Mouse (Mus musculus): ENCODE measurements at regions not wholly inside any gene's neighbourhood (a gene's known extent, or its start where the extent isn't known, plus 50 kb on each side); places are given as distances from the start of the nearest gene placed in this dataset.

- no peak for DNase-seq (ENCODE audit: low spot score in 2 of 2)
Observed at GRCm38 (mm10) chr13:5204143-5204542, 595.2 kb upstream of the Akr1e1 start.

GRCm38 (mm10) chr13:5211659-5212058 is 602.7 kb upstream of the Akr1e1 start:
- no peak for DNase-seq (ENCODE audit: low spot score in 2 of 2)

GRCm38 (mm10) chr13:5229476-5229875 is 620.5 kb upstream of the Akr1e1 start:
- no peak for DNase-seq (ENCODE audit: low spot score in 2 of 2)

- DNase-seq (ENCODE audit: low spot score in 2 of 2), result no peak
Observed at GRCm38 (mm10) chr13:5234232-5234631, 625.3 kb upstream of the Akr1e1 start.

GRCm38 (mm10) chr13:5235391-5235790 is 625.9 kb upstream of the Klf6 start:
- no peak for DNase-seq (ENCODE audit: low spot score in 2 of 2)

- DNase-seq (ENCODE audit: low spot score in 2 of 2), result no peak
Observed at GRCm38 (mm10) chr13:5240541-5240940, 620.7 kb upstream of the Klf6 start.

- DNase-seq (ENCODE audit: low spot score in 2 of 2), result peak in 1 of 2 experiments; percentile 5
Observed at GRCm38 (mm10) chr13:5242782-5243181, 618.5 kb upstream of the Klf6 start.

GRCm38 (mm10) chr13:5248671-5249391 is 612.5 kb upstream of the Klf6 start:
- peak in 1 of 2 experiments; percentile 9 for DNase-seq (ENCODE audit: low spot score in 2 of 2)

- no peak for DNase-seq (ENCODE audit: low spot score in 2 of 2)
Observed at GRCm38 (mm10) chr13:5257891-5258660, 603.2 kb upstream of the Klf6 start.

- no peak for DNase-seq (ENCODE audit: low spot score in 2 of 2)
Observed at GRCm38 (mm10) chr13:5259760-5260159, 601.5 kb upstream of the Klf6 start.

GRCm38 (mm10) chr13:5272506-5273192 is 588.6 kb upstream of the Klf6 start:
- DNase-seq (ENCODE audit: low spot score in 2 of 2), result no peak

- no peak for DNase-seq (ENCODE audit: low spot score in 2 of 2)
Observed at GRCm38 (mm10) chr13:5276564-5276963, 584.7 kb upstream of the Klf6 start.

GRCm38 (mm10) chr13:5289753-5290449 is 571.4 kb upstream of the Klf6 start:
- DNase-seq (ENCODE audit: low spot score in 2 of 2), result no peak

GRCm38 (mm10) chr13:5302141-5302540 is 559.1 kb upstream of the Klf6 start:
- DNase-seq (ENCODE audit: low spot score in 2 of 2), result no peak

- no peak for DNase-seq (ENCODE audit: low spot score in 2 of 2)
Observed at GRCm38 (mm10) chr13:5306688-5307087, 554.6 kb upstream of the Klf6 start.

- DNase-seq (ENCODE audit: low spot score in 2 of 2), result no peak
Observed at GRCm38 (mm10) chr13:5313297-5313696, 548.0 kb upstream of the Klf6 start.

- DNase-seq (ENCODE audit: low spot score in 2 of 2), result no peak
Observed at GRCm38 (mm10) chr13:5315011-5315410, 546.3 kb upstream of the Klf6 start.

- DNase-seq (ENCODE audit: low spot score in 2 of 2), result no peak
Observed at GRCm38 (mm10) chr13:5317941-5318856, 543.1 kb upstream of the Klf6 start.

GRCm38 (mm10) chr13:5345712-5346111 is 515.6 kb upstream of the Klf6 start:
- no peak for DNase-seq (ENCODE audit: low spot score in 2 of 2)
